Mouse (Mus musculus): ENCODE measurements around the gene Sh3pxd2a. TPM values are rescaled to one million over a fixed set of nuclear protein-coding genes. Genes with fewer than 3 reads are reported as not detected.

Gene Sh3pxd2a
- total RNA-seq, 2 experiments from 2014 or later = 31.9 to 36.9 TPM

- no peak for DNase-seq (ENCODE audit: extremely low spot score in 1 of 2, low spot score in 1 of 2)
Measured at GRCm38 (mm10) chr19:47349043-47349442, 115.2 kb downstream of the Sh3pxd2a start.

- DNase-seq (ENCODE audit: extremely low spot score in 1 of 2, low spot score in 1 of 2) = no peak
Measured at GRCm38 (mm10) chr19:47348395-47349016, 115.7 kb downstream of the Sh3pxd2a start.

- no peak for DNase-seq (ENCODE audit: extremely low spot score in 1 of 2, low spot score in 1 of 2)
Measured at GRCm38 (mm10) chr19:47347021-47347643, 117.1 kb downstream of the Sh3pxd2a start.

GRCm38 (mm10) chr19:47346606-47347005, 117.6 kb downstream of the Sh3pxd2a start:
- no peak for DNase-seq (ENCODE audit: extremely low spot score in 1 of 2, low spot score in 1 of 2)

GRCm38 (mm10) chr19:47345851-47346568, 118.2 kb downstream of the Sh3pxd2a start:
- DNase-seq (ENCODE audit: extremely low spot score in 1 of 2, low spot score in 1 of 2) = no peak

GRCm38 (mm10) chr19:47343422-47343821, 120.8 kb downstream of the Sh3pxd2a start:
- peak; percentile 52 to 53 for DNase-seq (ENCODE audit: extremely low spot score in 1 of 2, low spot score in 1 of 2)

GRCm38 (mm10) chr19:47339165-47339564, 125.0 kb downstream of the Sh3pxd2a start:
- peak; percentile 83 to 96 for DNase-seq (ENCODE audit: extremely low spot score in 1 of 2, low spot score in 1 of 2)

- DNase-seq (ENCODE audit: extremely low spot score in 1 of 2, low spot score in 1 of 2) = no peak
Measured at GRCm38 (mm10) chr19:47338396-47339164, 125.6 kb downstream of the Sh3pxd2a start.

- DNase-seq (ENCODE audit: extremely low spot score in 1 of 2, low spot score in 1 of 2) = peak; percentile 92 to 99
Measured at GRCm38 (mm10) chr19:47337743-47338142, 126.5 kb downstream of the Sh3pxd2a start.

GRCm38 (mm10) chr19:47337191-47337590, 127.0 kb downstream of the Sh3pxd2a start:
- no peak for DNase-seq (ENCODE audit: extremely low spot score in 1 of 2, low spot score in 1 of 2)

GRCm38 (mm10) chr19:47335262-47335661, 128.9 kb downstream of the Sh3pxd2a start:
- no peak for DNase-seq (ENCODE audit: extremely low spot score in 1 of 2, low spot score in 1 of 2)

GRCm38 (mm10) chr19:47334713-47335112, 129.5 kb downstream of the Sh3pxd2a start:
- no peak for DNase-seq (ENCODE audit: extremely low spot score in 1 of 2, low spot score in 1 of 2)

- no peak for DNase-seq (ENCODE audit: extremely low spot score in 1 of 2, low spot score in 1 of 2)
Measured at GRCm38 (mm10) chr19:47330743-47331227, 133.4 kb downstream of the Sh3pxd2a start.

GRCm38 (mm10) chr19:47329102-47329501, 135.1 kb downstream of the Sh3pxd2a start:
- DNase-seq (ENCODE audit: extremely low spot score in 1 of 2, low spot score in 1 of 2) = no peak

GRCm38 (mm10) chr19:47327896-47328882, 136.0 kb downstream of the Sh3pxd2a start:
- DNase-seq (ENCODE audit: extremely low spot score in 1 of 2, low spot score in 1 of 2) = no peak

GRCm38 (mm10) chr19:47325881-47326280, 138.3 kb downstream of the Sh3pxd2a start:
- peak in 1 of 2 experiments; percentile 61 for DNase-seq (ENCODE audit: extremely low spot score in 1 of 2, low spot score in 1 of 2)

GRCm38 (mm10) chr19:47323096-47323849, 140.9 kb downstream of the Sh3pxd2a start:
- DNase-seq (ENCODE audit: extremely low spot score in 1 of 2, low spot score in 1 of 2) = no peak

GRCm38 (mm10) chr19:47320331-47320668, 143.9 kb downstream of the Sh3pxd2a start:
- no peak for DNase-seq (ENCODE audit: extremely low spot score in 1 of 2, low spot score in 1 of 2)

All from layer of hippocampus, postnatal 25 days (tissue).